Mouse (Mus musculus) hindbrain, embryonic 11.5 days (tissue): ENCODE measurements around the gene Fstl5. TPM values are rescaled to one million over a fixed set of nuclear protein-coding genes. Genes with fewer than 3 reads are reported as not detected.

Source experiments
- ATAC-seq: fragments of 200-750 bp; cut with Nextera tagmentation; 2 replicates; pipeline ENCODE4 v1.8.0; 2017; ENCODE audit warnings: mild to moderate bottlenecking, moderate TSS enrichment, moderate library complexity; ENCODE audit not compliant: low FRiP score
- DNase-seq: peaks from one replicate; pipeline ENCODE4 v3.0.0-alpha.2; 2015; ENCODE audit warnings: low spot score
- H3K27ac ChIP-seq: fragments of 300-500 bp; sonication (generic); 2 replicates; pipeline ENCODE4 v1.5.1; 2014; ENCODE audit warnings: mild to moderate bottlenecking, low read depth, low read length
- H3K27me3 ChIP-seq: fragments of 300-500 bp; sonication (generic); 2 replicates; pipeline ENCODE4 v1.6.1; 2014; ENCODE audit warnings: mild to moderate bottlenecking, low read length, moderate library complexity, mixed read lengths; ENCODE audit not compliant: control insufficient read depth, insufficient read depth
- H3K36me3 ChIP-seq: fragments of 300-500 bp; sonication (generic); 2 replicates; pipeline ENCODE4 v1.6.1; 2014; ENCODE audit warnings: mild to moderate bottlenecking, low read length, moderate library complexity, mixed read lengths; ENCODE audit not compliant: control insufficient read depth, insufficient read depth
- H3K4me1 ChIP-seq: fragments of 300-500 bp; sonication (generic); replicated peaks from 2 replicates; pipeline ENCODE4 v1.6.1; 2014; ENCODE audit warnings: low read length, mixed read lengths; ENCODE audit not compliant: control insufficient read depth, insufficient read depth
- H3K4me2 ChIP-seq: fragments of 300-500 bp; sonication (generic); replicated peaks from 2 replicates; pipeline ENCODE4 v1.6.1; 2014; ENCODE audit warnings: mild to moderate bottlenecking, low read depth, low read length
- H3K4me3 ChIP-seq: fragments of 300-500 bp; sonication (generic); 2 replicates; pipeline ENCODE4 v1.5.1; 2014; ENCODE audit warnings: low read depth, low read length
- H3K9ac ChIP-seq: fragments of 300-500 bp; sonication (generic); 2 replicates; pipeline ENCODE4 v1.6.1; 2014; ENCODE audit warnings: low read depth, low read length
- H3K9me3 ChIP-seq: fragments of 300-500 bp; sonication (generic); 2 replicates; pipeline ENCODE4 v1.6.1; 2016; ENCODE audit warnings: low read length; ENCODE audit not compliant: control insufficient read depth
- WGBS: fragments of 180-500 bp; shearing (Covaris S2); extraction: QIAGEN DNeasy Blood & Tissue Kit; methylation state at CpG from one replicate; pipeline ENCODE4 v1.1.7; 2014; 5-methylcytosine and 5-hydroxymethylcytosine counted together
- polyA plus RNA-seq: library from polyadenylated mRNA; unstranded; fragments of >200 nt; fragmentation: Nextera tagmentation; extraction: Ambion mirVana; gene quantifications from 2 replicates; pipeline ENCODE4 v1.2.1, GENCODE M21; 2014

Gene Fstl5
- polyA plus RNA-seq, 1 experiment from 2014 or later = 12.6 TPM

DNA sequence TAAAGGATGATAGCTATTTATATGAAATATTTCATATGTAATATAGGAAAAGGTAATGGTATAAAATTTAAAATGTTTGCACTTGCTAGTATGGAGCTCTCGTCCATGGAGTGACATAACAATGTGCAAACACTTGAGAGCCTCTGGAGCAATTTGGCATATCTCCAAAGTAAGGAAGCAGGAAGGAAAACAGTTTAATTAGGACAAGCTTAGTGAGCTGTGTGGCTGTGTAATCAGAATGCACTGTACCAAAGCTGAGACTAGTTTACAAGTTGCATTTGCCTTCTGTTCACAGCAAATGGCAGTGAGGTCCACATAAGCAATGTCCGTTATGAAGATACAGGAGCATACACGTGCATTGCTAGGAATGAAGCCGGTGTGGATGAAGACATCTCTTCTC lies 519.1 kb downstream of the Fstl5 start:
- no peaks in the 10 kb centered on the region for H3K9me3 ChIP-seq

DNA sequence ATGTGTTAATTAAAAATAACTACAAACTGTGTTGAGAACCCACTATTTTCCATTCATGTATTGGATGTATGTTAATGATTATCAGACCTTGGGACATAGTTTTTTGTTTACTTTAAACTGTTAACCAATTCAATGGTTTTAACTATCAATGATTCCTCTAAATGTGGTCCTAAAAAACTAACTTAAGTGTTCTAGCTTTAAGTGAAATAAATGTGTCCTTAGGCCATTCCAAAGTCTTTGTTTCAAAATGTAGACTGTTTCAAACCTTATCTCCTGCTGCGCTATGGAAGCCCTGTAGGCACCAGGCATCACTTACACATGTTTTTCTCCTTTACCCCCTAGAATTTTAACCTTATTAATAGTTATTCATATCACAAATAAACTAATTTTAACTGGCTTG lies 546.0 kb downstream of the Fstl5 start:
- H3K9me3 ChIP-seq = no peaks in the 10 kb centered on the region
- no peak for ATAC-seq
- H3K27me3 ChIP-seq = no peaks in the 10 kb centered on the region
- no peaks in the 10 kb centered on the region for H3K36me3 ChIP-seq
- H3K4me3 ChIP-seq = no peak overlapping the region
- WGBS = 92% methylated on average over 1 of the region's 1 CpGs
- no peak overlapping the region for H3K27ac ChIP-seq
- no peak for DNase-seq
- no peak overlapping the region for H3K4me2 ChIP-seq
- H3K4me1 ChIP-seq = no peaks in the 10 kb centered on the region
- H3K9ac ChIP-seq = no peak overlapping the region

More for the DNA sequence above, 519.1 kb downstream of the Fstl5 start:
- Histone ChIP-seq H3K36me3 (no peaks in the 10 kb centered on the region), H3K27ac (no peak overlapping the region), H3K4me2 (no peak overlapping the region), H3K27me3 (no peaks in the 10 kb centered on the region), H3K4me1 (no peaks in the 10 kb centered on the region), H3K4me3 (no peak overlapping the region), H3K9ac (no peak overlapping the region)
- DNase-seq (no peak), ATAC-seq (no peak)
- WGBS = 85% methylated on average over 4 of the region's 4 CpGs

GRCm38 (mm10) chr3:76654243-76654642 lies 580.2 kb downstream of the Fstl5 start:
- H3K4me2 ChIP-seq = no peak overlapping the region
- H3K4me3 ChIP-seq = no peak overlapping the region
- 64% methylated on average over 1 of the region's 1 CpGs for WGBS
- H3K9me3 ChIP-seq = no peaks in the 10 kb centered on the region
- H3K4me1 ChIP-seq = no peaks in the 10 kb centered on the region
- H3K9ac ChIP-seq = no peak overlapping the region
- ATAC-seq (peak; percentile 79), DNase-seq (peak; percentile 6)
- H3K36me3 ChIP-seq = no peaks in the 10 kb centered on the region
- no peak overlapping the region for H3K27ac ChIP-seq
- H3K27me3 ChIP-seq = no peaks in the 10 kb centered on the region

- no peaks in the 10 kb centered on the region for H3K9me3 ChIP-seq
- no peak overlapping the region for H3K9ac ChIP-seq
- ATAC-seq (no peak), DNase-seq (no peak)
- 74% methylated on average over 5 of the region's 5 CpGs for WGBS
- no peak overlapping the region for H3K4me2 ChIP-seq
- H3K36me3 ChIP-seq = no peaks in the 10 kb centered on the region
- no peak overlapping the region for H3K27ac ChIP-seq
- H3K4me1 ChIP-seq = no peaks in the 10 kb centered on the region
- no peak overlapping the region for H3K4me3 ChIP-seq
- no peaks in the 10 kb centered on the region for H3K27me3 ChIP-seq
Measured at GRCm38 (mm10) chr3:76670859-76671258, 596.8 kb downstream of the Fstl5 start.

DNA sequence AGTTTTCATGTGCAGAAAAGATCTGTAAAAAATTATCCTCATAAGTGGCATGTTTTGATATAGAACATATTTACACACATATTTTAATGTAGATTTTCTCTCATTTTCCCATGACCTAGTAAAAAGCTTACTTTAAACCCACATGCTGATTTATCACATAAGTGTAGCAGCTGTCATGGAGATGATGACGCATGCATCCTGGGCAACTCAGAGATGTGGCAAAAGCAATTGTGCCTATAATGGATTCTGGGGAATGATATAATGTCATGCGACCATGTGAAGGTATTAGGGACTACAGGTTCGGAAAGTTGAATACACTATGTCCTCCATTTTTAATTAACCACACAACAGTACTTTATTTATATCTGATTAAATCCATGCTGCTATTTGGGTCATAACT lies 601.9 kb downstream of the Fstl5 start:
- no peak for DNase-seq
- H3K9me3 ChIP-seq = no peaks in the 10 kb centered on the region
- no peak overlapping the region for H3K9ac ChIP-seq
- H3K4me1 ChIP-seq = no peaks in the 10 kb centered on the region
- no peak overlapping the region for H3K4me3 ChIP-seq
- 86% methylated on average over 3 of the region's 3 CpGs for WGBS
- ATAC-seq = no peak
- H3K27ac ChIP-seq = no peak overlapping the region
- no peak overlapping the region for H3K4me2 ChIP-seq
- H3K36me3 ChIP-seq = no peaks in the 10 kb centered on the region
- H3K27me3 ChIP-seq = no peaks in the 10 kb centered on the region

DNA sequence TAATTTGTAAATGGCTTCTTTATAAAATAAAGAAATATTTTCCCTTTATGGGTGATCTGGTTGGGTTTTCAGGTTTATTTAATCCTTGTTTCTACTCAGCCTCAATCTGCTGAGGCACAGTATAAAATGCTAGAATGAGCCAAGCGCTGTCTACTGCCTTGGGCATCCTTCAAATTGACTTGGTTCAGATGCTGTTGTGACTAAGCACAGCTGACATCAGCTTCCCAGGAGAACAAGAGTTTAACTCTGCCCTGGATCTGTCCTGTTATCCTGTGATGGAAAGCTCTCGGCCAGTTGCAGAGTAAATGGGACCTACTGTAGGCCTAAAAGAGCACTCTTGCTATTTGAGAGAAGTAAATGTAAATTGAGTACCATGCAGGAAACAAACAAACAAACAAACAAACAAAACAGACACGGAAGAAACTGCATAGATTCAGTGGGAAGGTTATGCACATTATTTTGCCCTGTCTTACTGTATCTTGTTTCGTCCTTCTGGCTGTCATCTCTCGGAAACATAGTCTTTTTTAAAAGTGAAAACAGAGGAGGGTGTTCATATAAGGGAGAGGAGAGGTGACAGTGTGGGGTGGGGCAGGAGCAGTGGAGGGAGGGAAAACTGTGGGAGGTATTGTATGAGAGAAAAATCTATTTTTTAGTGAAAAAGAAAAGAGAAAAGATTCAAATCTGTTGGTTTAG lies 605.9 kb downstream of the Fstl5 start:
- Histone ChIP-seq H3K4me3 (no peak overlapping the region), H3K4me2 (no peak overlapping the region), H3K27me3 (no peaks in the 10 kb centered on the region), H3K36me3 (no peaks in the 10 kb centered on the region), H3K27ac (no peak overlapping the region), H3K9ac (no peak overlapping the region), H3K4me1 (no peaks in the 10 kb centered on the region), H3K9me3 (no peaks in the 10 kb centered on the region)
- DNase-seq = no peak
- WGBS = 83% methylated on average over 5 of the region's 5 CpGs
- no peak for ATAC-seq

GRCm38 (mm10) chr3:76680546-76680883 lies 606.4 kb downstream of the Fstl5 start:
- no peak for DNase-seq
- no peak for ATAC-seq
- Histone ChIP-seq H3K27ac (no peak overlapping the region), H3K4me1 (no peaks in the 10 kb centered on the region), H3K36me3 (no peaks in the 10 kb centered on the region), H3K9me3 (no peaks in the 10 kb centered on the region), H3K4me2 (no peak overlapping the region), H3K4me3 (no peak overlapping the region), H3K27me3 (no peaks in the 10 kb centered on the region), H3K9ac (no peak overlapping the region)
- 81% methylated on average over 2 of the region's 2 CpGs for WGBS

GRCm38 (mm10) chr3:76697134-76697629 lies 623.1 kb downstream of the Fstl5 start:
- ATAC-seq (no peak), DNase-seq (no peak)
- Histone ChIP-seq H3K27me3 (no peaks in the 10 kb centered on the region), H3K9ac (no peak overlapping the region), H3K4me3 (no peak overlapping the region), H3K27ac (no peak overlapping the region), H3K9me3 (no peaks in the 10 kb centered on the region), H3K36me3 (no peaks in the 10 kb centered on the region), H3K4me2 (no peak overlapping the region), H3K4me1 (no peaks in the 10 kb centered on the region)
- 61% methylated on average over 1 of the region's 1 CpGs for WGBS

GRCm38 (mm10) chr3:76739221-76739620 lies 665.2 kb downstream of the Fstl5 start:
- ATAC-seq (no peak), DNase-seq (no peak)
- H3K36me3 ChIP-seq = no peaks in the 10 kb centered on the region
- H3K9me3 ChIP-seq = no peaks in the 10 kb centered on the region
- no peak overlapping the region for H3K4me2 ChIP-seq
- no peaks in the 10 kb centered on the region for H3K4me1 ChIP-seq
- WGBS = 88% methylated on average over 2 of the region's 2 CpGs
- no peak overlapping the region for H3K27ac ChIP-seq
- no peaks in the 10 kb centered on the region for H3K27me3 ChIP-seq
- no peak overlapping the region for H3K9ac ChIP-seq
- H3K4me3 ChIP-seq = no peak overlapping the region
